Mouse (Mus musculus) small intestine, adult 2 months (tissue): ENCODE measurements at regions not wholly inside any gene's neighbourhood (a gene's known extent, or its start where the extent isn't known, plus 50 kb on each side); places are given as distances from the start of the nearest gene placed in this dataset.

Source experiments
- CTCF ChIP-seq: fragments of 200-500 bp; IDR thresholded peaks from 2 replicates; pipeline ENCODE4 v1.5.1; 2012; ENCODE audit warnings: low read depth, mild to moderate bottlenecking, control low read depth, inconsistent platforms, low read length, moderate library complexity, mixed read lengths; ENCODE audit not compliant: insufficient replicate concordance, insufficient read length; ENCODE audit errors: extremely low read depth
- POLR2A ChIP-seq: fragments of 200-500 bp; IDR thresholded peaks from 2 replicates; pipeline ENCODE4 v1.6.1; 2012; ENCODE audit warnings: low read depth, mild to moderate bottlenecking, control low read depth, inconsistent platforms, low read length, moderate library complexity

DNA sequence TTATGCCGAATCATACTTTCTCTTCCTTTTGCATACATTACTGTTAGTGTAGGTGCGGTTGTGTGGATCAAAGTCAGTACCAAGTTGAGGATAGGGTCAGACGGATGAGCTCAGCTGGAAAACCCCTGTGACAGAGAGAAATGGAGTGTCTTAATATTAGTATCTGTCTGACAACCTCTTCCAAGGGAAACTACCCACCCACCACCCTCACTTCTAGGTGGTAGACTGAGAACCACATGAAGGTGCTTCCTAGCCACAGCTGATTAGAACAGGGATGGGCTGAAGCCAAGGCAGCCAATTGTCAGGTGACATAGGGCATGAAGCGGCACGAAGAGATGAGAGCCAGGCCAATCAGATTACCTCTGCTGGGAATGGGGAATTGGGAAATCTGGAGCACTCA, 95.7 kb downstream of the Rassf10 start:
- TF ChIP-seq POLR2A (no peak), CTCF (no peak)
